Mouse (Mus musculus) MEL (cell line): Measurements from ENCODE around the gene Grhl3.

Experiments used
- CHD2 ChIP-seq: IDR thresholded peaks from 2 replicates; pipeline ENCODE4 v1.6.1; 2011; ENCODE audit warnings: low read length, improper control_type of control experiment
- CTCF ChIP-seq, 3 experiments: IDR thresholded peaks in 2 of 3; conservative IDR thresholded peaks in 1 of 3; 2 replicates each; pipeline ENCODE4 v1.5.1; 2011 to 2012; ENCODE audit warnings: low read length in 3 of 3, low read depth in 2 of 3, mild to moderate bottlenecking in 2 of 3, improper control_type of control experiment in 1 of 3, inconsistent platforms in 1 of 3, mixed read lengths in 1 of 3, moderate library complexity in 1 of 3; ENCODE audit not compliant: control insufficient read depth in 1 of 3, insufficient read depth in 1 of 3, poor library complexity in 1 of 3, severe bottlenecking in 1 of 3
- E2F4 ChIP-seq: IDR thresholded peaks from 2 replicates; pipeline ENCODE4 v1.6.1; 2011; ENCODE audit warnings: low read depth, low read length, improper control_type of control experiment, borderline replicate concordance
- EP300 ChIP-seq, 2 experiments: IDR thresholded peaks; 2 replicates each; pipeline ENCODE4 v1.6.1; 2011; ENCODE audit warnings: improper control_type of control experiment in 2 of 2, low read length in 2 of 2, low read depth in 1 of 2, mild to moderate bottlenecking in 1 of 2
- KAT2A ChIP-seq: conservative IDR thresholded peaks from 2 replicates; pipeline ENCODE4 v1.6.1; 2012; ENCODE audit warnings: low read depth, low read length, improper control_type of control experiment, inconsistent platforms
- NRF1 ChIP-seq: IDR thresholded peaks from 2 replicates; pipeline ENCODE4 v1.6.1; 2014; ENCODE audit warnings: low read depth, mild to moderate bottlenecking, inconsistent platforms, low read length, improper control_type of control experiment, moderate library complexity; ENCODE audit not compliant: poor library complexity, insufficient read depth, severe bottlenecking
- POLR2A ChIP-seq, 2 experiments: IDR thresholded peaks; 2 replicates each; pipeline ENCODE4 v1.6.1; 2011 to 2012; ENCODE audit warnings: low read length in 2 of 2, mild to moderate bottlenecking in 2 of 2, control low read depth in 1 of 2, improper control_type of control experiment in 1 of 2, low read depth in 1 of 2, moderate library complexity in 1 of 2; ENCODE audit not compliant: control insufficient read depth in 1 of 2, insufficient read depth in 1 of 2, poor library complexity in 1 of 2
- POLR2AphosphoS2 ChIP-seq: IDR thresholded peaks from 2 replicates; pipeline ENCODE4 v1.6.1; 2011; ENCODE audit warnings: low read length, improper control_type of control experiment
- ZNF384 ChIP-seq: IDR thresholded peaks from 2 replicates; pipeline ENCODE4 v1.6.1; 2012; ENCODE audit warnings: low read depth, mild to moderate bottlenecking, inconsistent platforms, low read length, improper control_type of control experiment

DNA sequence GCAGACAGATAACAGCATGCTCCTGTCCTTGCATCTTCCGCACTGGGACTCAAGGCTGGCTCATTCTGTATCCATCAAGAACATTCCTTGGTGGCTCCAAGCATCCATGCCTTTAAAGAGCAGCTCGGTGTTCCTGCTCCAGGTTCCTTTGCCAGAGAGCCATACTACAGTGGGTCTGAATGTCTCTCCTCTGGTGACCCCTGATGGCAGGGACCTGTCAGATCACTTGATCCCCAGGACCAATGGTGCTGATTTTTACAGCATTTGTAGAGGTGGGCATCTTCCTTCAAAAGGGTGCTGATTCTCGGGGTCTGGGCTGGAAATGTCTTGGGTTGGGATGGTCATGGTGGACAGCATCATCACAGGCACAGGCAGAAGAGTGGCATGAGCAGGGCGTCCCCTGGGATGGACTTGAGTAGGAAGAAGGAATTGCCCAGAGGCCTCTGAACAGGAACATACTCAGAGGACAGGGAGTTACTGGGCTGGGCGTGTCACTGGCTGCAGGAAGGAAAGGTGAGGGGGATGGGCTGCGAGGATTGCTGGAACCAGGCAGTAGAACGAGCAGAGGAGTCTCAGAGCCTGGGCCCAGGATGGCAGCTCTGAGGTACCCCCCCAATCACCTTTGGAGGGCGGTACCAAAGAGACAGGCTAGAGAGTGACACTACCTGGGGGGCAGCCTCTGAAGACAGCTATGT, 18.3 kb upstream of the Grhl3 start:
- no peak for TF ChIP-seq POLR2AphosphoS2
- TF ChIP-seq CTCF (IDR thresholded peaks at IDR 0.05 in 2 of 3, conservative IDR thresholded peaks at IDR 0.05 in 1 of 3; ENCODE audit: control insufficient read depth in 1 of 3, insufficient read depth in 1 of 3, low read depth in 2 of 3, low read length in 3 of 3, poor library complexity in 1 of 3, severe bottlenecking in 1 of 3): no peak
- TF ChIP-seq ZNF384: no peak
- no peak for TF ChIP-seq POLR2A (IDR thresholded peaks at IDR 0.05; ENCODE audit: control insufficient read depth in 1 of 2, insufficient read depth in 1 of 2, low read depth in 1 of 2, low read length in 2 of 2, poor library complexity in 1 of 2)
- TF ChIP-seq NRF1: no peak
- no peak for TF ChIP-seq KAT2A
- no peak for TF ChIP-seq CHD2
- no peak for TF ChIP-seq EP300 (IDR thresholded peaks at IDR 0.05; ENCODE audit: low read depth in 1 of 2, low read length in 2 of 2)
- TF ChIP-seq E2F4: no peak
